Mouse (Mus musculus) forebrain, postnatal 0 days (tissue): ENCODE data around the gene Itgb2. TPM values are rescaled to one million over a fixed set of nuclear protein-coding genes. Genes with fewer than 3 reads are reported as not detected.

Experiments used
- ATAC-seq: fragments of 200-750 bp; cut with Nextera tagmentation; 2 replicates; pipeline ENCODE4 v1.8.0; 2017; ENCODE audit warnings: mild to moderate bottlenecking, moderate library complexity
- DNase-seq: peaks from one replicate; pipeline ENCODE4 v3.0.0-alpha.2; 2015
- H3K27ac ChIP-seq: fragments of 300-500 bp; sonication (generic); 2 replicates; pipeline ENCODE4 v1.5.1; 2014; ENCODE audit warnings: low read depth, mild to moderate bottlenecking, antibody characterized with exemption, low read length, moderate library complexity, mixed read lengths
- H3K27me3 ChIP-seq: fragments of 300-500 bp; sonication (generic); 2 replicates; pipeline ENCODE4 v1.6.1; 2014; ENCODE audit warnings: mild to moderate bottlenecking, low read length, mixed read lengths; ENCODE audit not compliant: insufficient read depth
- H3K36me3 ChIP-seq: fragments of 300-500 bp; sonication (generic); 2 replicates; pipeline ENCODE4 v1.6.1; 2014; ENCODE audit warnings: mild to moderate bottlenecking, moderate library complexity; ENCODE audit not compliant: insufficient read depth
- H3K4me1 ChIP-seq: fragments of 300-500 bp; sonication (generic); 2 replicates; pipeline ENCODE4 v1.6.1; 2014; ENCODE audit warnings: antibody characterized with exemption; ENCODE audit not compliant: insufficient read depth
- H3K4me2 ChIP-seq: fragments of 300-500 bp; sonication (generic); 2 replicates; pipeline ENCODE4 v1.6.1; 2014; ENCODE audit warnings: low read depth, mild to moderate bottlenecking, moderate library complexity
- H3K4me3 ChIP-seq: fragments of 300-500 bp; sonication (generic); 2 replicates; pipeline ENCODE4 v1.5.1; 2014; ENCODE audit warnings: low read depth, low read length, mixed read lengths
- H3K9ac ChIP-seq: fragments of 300-500 bp; sonication (generic); 2 replicates; pipeline ENCODE4 v1.6.1; 2014; ENCODE audit warnings: mild to moderate bottlenecking
- H3K9me3 ChIP-seq: fragments of 300-500 bp; sonication (generic); 2 replicates; pipeline ENCODE4 v1.6.1; 2016; ENCODE audit warnings: low read length
- CTCF ChIP-seq: sonication (generic); IDR thresholded peaks from 2 replicates; pipeline ENCODE4 v1.5.1; 2016; ENCODE audit warnings: antibody characterized with exemption, control low read depth, low read depth
- WGBS: fragments of 180-500 bp; shearing (Covaris S2); extraction: QIAGEN DNeasy Blood & Tissue Kit; methylation state at CpG from one replicate; pipeline ENCODE4 v1.1.7; 2014; 5-methylcytosine and 5-hydroxymethylcytosine counted together
- polyA plus RNA-seq: library from polyadenylated mRNA; unstranded; fragments of >200 nt; fragmentation: Nextera tagmentation; extraction: Ambion mirVana; gene quantifications from 2 replicates; pipeline ENCODE4 v1.2.1, GENCODE M21; 2015
- total RNA-seq: library from RNA; depleted of rRNA; stranded (reverse); fragments of >200 nt; gene quantifications from 2 replicates; pipeline ENCODE4 v1.2.3, GENCODE M21; 2014

Itgb2 gene
- total and polyA plus RNA-seq, 2 experiments from 2014 or later = 1.1 to 1.2 TPM

DNA sequence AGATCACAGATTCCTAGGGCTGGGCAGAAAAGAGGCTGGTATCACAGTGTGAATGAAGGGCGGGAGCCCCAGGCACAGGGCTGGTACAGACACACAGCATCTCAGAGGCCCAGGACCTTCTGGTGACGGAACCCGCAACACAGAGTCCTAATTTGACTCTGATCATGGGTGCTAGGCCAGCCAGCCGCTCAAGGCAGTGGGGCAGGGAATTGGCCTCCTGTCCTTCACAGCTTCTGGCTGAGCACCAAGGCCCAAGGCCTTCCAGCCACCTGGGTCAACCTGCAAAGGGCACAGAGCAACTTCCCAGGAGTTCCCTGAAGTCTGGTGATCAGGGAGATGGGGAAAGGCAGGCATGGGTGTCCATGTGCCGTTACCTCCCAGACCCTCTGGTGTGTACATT lies 12.3 kb upstream of the Itgb2 start:
- no peak overlapping the region for H3K9ac ChIP-seq
- no peak overlapping the region for H3K4me3 ChIP-seq
- no peak overlapping the region for H3K27ac ChIP-seq
- H3K9me3 ChIP-seq = no peaks in the 10 kb centered on the region
- no peak for TF ChIP-seq CTCF
- ATAC-seq = no peak
- H3K4me1 ChIP-seq = peaks cover 7% of the 10 kb centered on the region
- no peaks in the 10 kb centered on the region for H3K27me3 ChIP-seq
- H3K4me2 ChIP-seq = no peak overlapping the region
- 90% methylated on average over 5 of the region's 5 CpGs for WGBS
- DNase-seq = no peak
- H3K36me3 ChIP-seq = peaks cover 8% of the 10 kb centered on the region

DNA sequence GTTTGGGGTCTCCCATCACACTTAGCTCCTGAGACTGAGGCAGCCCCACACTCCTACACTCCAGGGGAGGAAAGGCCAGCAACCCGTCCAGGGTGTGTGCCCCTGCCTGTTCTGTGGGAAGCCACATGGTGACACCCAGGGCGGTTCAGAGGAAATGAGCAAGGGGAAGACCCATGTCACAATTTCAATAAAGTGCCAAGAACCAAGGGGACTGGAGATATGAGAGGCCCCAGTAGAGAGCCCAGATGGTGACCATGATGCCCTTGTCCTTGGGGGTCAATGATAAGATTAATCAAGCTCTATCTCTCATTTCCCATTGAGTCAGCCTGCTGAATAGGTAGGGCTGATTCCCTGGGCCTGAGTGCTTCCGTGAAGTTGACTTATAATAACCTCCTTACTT lies 10.9 kb upstream of the Itgb2 start:
- Histone ChIP-seq H3K4me2 (no peak overlapping the region), H3K36me3 (0 out of 2 replicates have a peak, but pooled peaks cover under 1% of the 10 kb centered on the region), H3K9me3 (no peaks in the 10 kb centered on the region), H3K27me3 (no peaks in the 10 kb centered on the region), H3K4me1 (peaks cover 7% of the 10 kb centered on the region), H3K9ac (no peak overlapping the region), H3K4me3 (no peak overlapping the region), H3K27ac (no peak overlapping the region)
- no peak for TF ChIP-seq CTCF
- DNase-seq (no peak), ATAC-seq (no peak)
- WGBS = 92% methylated on average over 3 of the region's 3 CpGs

- TF ChIP-seq CTCF = no peak
- H3K27me3 ChIP-seq = no peaks in the 10 kb centered on the region
- H3K9me3 ChIP-seq = no peaks in the 10 kb centered on the region
- no peak overlapping the region for H3K9ac ChIP-seq
- no peak for ATAC-seq
- peaks cover 7% of the 10 kb centered on the region; the same call in 1 of the 2 replicates for H3K4me1 ChIP-seq
- no peak for DNase-seq
- no peaks in the 10 kb centered on the region for H3K36me3 ChIP-seq
- no peak overlapping the region for H3K4me2 ChIP-seq
- no peak overlapping the region for H3K27ac ChIP-seq
- no peak overlapping the region for H3K4me3 ChIP-seq
- 86% methylated on average over 5 of the region's 5 CpGs for WGBS
Measured at GRCm38 (mm10) chr10:77520497-77520896, 9.6 kb upstream of the Itgb2 start.

DNA sequence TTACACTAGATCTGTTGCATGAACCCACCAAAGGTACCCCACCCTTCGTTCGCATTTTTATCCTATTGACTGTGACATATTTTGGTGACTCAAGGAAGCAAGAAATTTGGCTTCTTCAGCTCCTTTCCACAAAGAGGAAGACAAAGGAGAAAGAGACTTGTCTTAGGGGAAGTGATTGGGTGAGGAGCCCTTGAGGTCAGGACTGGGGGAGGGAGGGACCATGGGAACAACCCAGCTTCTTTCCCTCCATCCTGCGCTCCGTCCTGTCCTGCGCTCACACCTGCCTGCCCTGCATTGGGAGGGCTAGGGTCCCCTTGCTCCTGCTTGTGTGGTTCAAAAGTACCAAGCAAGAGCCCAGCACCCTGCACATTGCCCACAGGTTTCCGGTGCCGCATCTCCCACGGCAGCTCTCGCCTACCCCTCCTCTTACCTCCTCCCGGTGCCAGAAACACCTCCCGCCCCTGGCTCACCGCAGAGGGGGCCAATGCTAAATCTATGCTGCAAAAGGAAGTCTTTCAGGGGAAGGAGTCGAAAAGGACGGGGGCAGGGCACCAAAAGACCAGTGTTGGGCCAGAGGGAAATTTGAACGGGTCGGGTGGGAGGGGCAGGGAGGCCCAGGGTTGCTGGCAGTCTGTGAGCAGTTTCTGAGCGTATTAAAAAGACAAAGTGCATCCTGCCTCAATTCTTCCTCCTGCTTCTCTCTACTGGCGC lies 7.9 kb upstream of the Itgb2 start:
- Histone ChIP-seq H3K27ac (no peak overlapping the region), H3K36me3 (no peaks in the 10 kb centered on the region), H3K4me2 (peak overlapping the region; percentile 53), H3K9me3 (no peaks in the 10 kb centered on the region), H3K9ac (peak overlapping the region; percentile 44), H3K27me3 (no peaks in the 10 kb centered on the region), H3K4me3 (peak overlapping the region; percentile 35), H3K4me1 (no peaks in the 10 kb centered on the region)
- 13% methylated on average over 18 of the region's 18 CpGs for WGBS
- DNase-seq (peak; percentile 27), ATAC-seq (peak; percentile 38)
- no peak for TF ChIP-seq CTCF

DNA sequence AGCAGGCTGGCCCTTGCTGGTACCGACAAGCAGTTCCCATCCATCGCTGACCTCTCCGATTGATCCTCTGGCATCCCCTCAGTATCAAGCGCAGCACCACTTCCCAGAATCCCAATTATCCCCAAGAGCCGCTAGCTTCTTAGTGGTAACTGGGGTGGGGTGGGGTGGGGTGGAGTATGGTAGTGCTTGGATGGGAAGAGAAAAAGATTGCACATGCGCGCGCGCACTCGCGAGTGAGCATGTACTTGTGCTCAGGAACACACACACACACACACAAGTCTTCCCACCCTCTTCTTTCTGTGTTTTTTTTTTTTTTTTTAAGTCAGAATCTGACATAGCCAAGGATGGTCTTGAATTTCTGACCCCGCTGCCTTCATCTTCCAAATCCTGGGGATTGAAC lies 7.3 kb upstream of the Itgb2 start:
- Histone ChIP-seq H3K4me3 (peak overlapping the region; percentile 35), H3K9ac (peak overlapping the region; percentile 44), H3K36me3 (no peaks in the 10 kb centered on the region), H3K27me3 (no peaks in the 10 kb centered on the region), H3K4me1 (no peaks in the 10 kb centered on the region), H3K27ac (no peak overlapping the region), H3K4me2 (peak overlapping the region; percentile 53), H3K9me3 (no peaks in the 10 kb centered on the region)
- TF ChIP-seq CTCF = no peak
- 51% methylated on average over 12 of the region's 12 CpGs for WGBS
- ATAC-seq = peak; percentile 54; the same call in 1 of the 2 replicates
- DNase-seq = no peak

- whole genome bisulfite sequencing = 82% methylated on average over 7 of the region's 7 CpGs
- no peaks in the 10 kb centered on the region for H3K9me3 ChIP-seq
- H3K36me3 ChIP-seq = no peaks in the 10 kb centered on the region
- ATAC-seq = no peak
- no peaks in the 10 kb centered on the region for H3K27me3 ChIP-seq
- no peak overlapping the region for H3K4me2 ChIP-seq
- no peak overlapping the region for H3K27ac ChIP-seq
- H3K9ac ChIP-seq = no peak overlapping the region
- DNase-seq = no peak
- TF ChIP-seq CTCF = no peak
- no peak overlapping the region for H3K4me3 ChIP-seq
- H3K4me1 ChIP-seq = no peaks in the 10 kb centered on the region
Measured at GRCm38 (mm10) chr10:77523321-77523720, 6.7 kb upstream of the Itgb2 start.

GRCm38 (mm10) chr10:77526488-77526887 lies 3.6 kb upstream of the Itgb2 start:
- no peak overlapping the region for H3K4me3 ChIP-seq
- ATAC-seq (no peak), DNase-seq (no peak)
- WGBS = 93% methylated on average over 2 of the region's 2 CpGs
- H3K27ac ChIP-seq = no peak overlapping the region
- TF ChIP-seq CTCF = no peak
- no peaks in the 10 kb centered on the region for H3K9me3 ChIP-seq
- H3K36me3 ChIP-seq = no peaks in the 10 kb centered on the region
- H3K4me1 ChIP-seq = no peaks in the 10 kb centered on the region
- no peaks in the 10 kb centered on the region for H3K27me3 ChIP-seq
- no peak overlapping the region for H3K9ac ChIP-seq
- H3K4me2 ChIP-seq = no peak overlapping the region
